Mouse (Mus musculus) heart, embryonic 15.5 days (tissue): ENCODE results near the gene Cdkl1. TPM values are rescaled to one million over a fixed set of nuclear protein-coding genes. Genes with fewer than 3 reads are reported as not detected.

Experiments
- ATAC-seq: fragments of 200-750 bp; cut with Nextera tagmentation; replicated peaks from 2 replicates; pipeline ENCODE4 v1.8.0; 2017; ENCODE audit warnings: low read depth, moderate TSS enrichment; ENCODE audit not compliant: insufficient number of reproducible peaks, insufficient read depth, low FRiP score
- H3K27ac ChIP-seq: fragments of 300-500 bp; sonication (generic); 2 replicates; pipeline ENCODE4 v1.5.1; 2015; ENCODE audit warnings: mild to moderate bottlenecking, inconsistent platforms
- H3K27me3 ChIP-seq: fragments of 300-500 bp; sonication (generic); 2 replicates; pipeline ENCODE4 v1.6.1; 2015; ENCODE audit warnings: inconsistent platforms
- H3K36me3 ChIP-seq: fragments of 300-500 bp; sonication (generic); 2 replicates; pipeline ENCODE4 v1.6.1; 2015; ENCODE audit warnings: mild to moderate bottlenecking, inconsistent platforms
- H3K4me1 ChIP-seq: fragments of 300-500 bp; sonication (generic); replicated peaks from 2 replicates; pipeline ENCODE4 v1.6.1; 2015; ENCODE audit warnings: inconsistent platforms
- H3K4me2 ChIP-seq: fragments of 300-500 bp; sonication (generic); 2 replicates; pipeline ENCODE4 v1.6.1; 2015; ENCODE audit warnings: inconsistent platforms, mild to moderate bottlenecking, moderate library complexity
- H3K4me3 ChIP-seq: fragments of 300-500 bp; sonication (generic); 2 replicates; pipeline ENCODE4 v1.5.1; 2015; ENCODE audit warnings: mild to moderate bottlenecking, inconsistent platforms
- H3K9ac ChIP-seq: fragments of 300-500 bp; sonication (generic); 2 replicates; pipeline ENCODE4 v1.6.1; 2015; ENCODE audit warnings: mild to moderate bottlenecking, inconsistent platforms
- H3K9me3 ChIP-seq: fragments of 300-500 bp; sonication (generic); replicated peaks from 2 replicates; pipeline ENCODE4 v1.6.1; 2016; ENCODE audit warnings: inconsistent platforms
- whole genome bisulfite sequencing: fragments of 180-500 bp; shearing (Covaris S2); methylation state at CpG from one replicate; pipeline ENCODE4 v1.1.7; 2015; ENCODE audit warnings: mixed read lengths; 5-methylcytosine and 5-hydroxymethylcytosine counted together
- polyA plus RNA-seq: library from polyadenylated mRNA; unstranded; fragments of >200 nt; fragmentation: Nextera tagmentation; extraction: Ambion mirVana; gene quantifications from 2 replicates; pipeline ENCODE4 v1.2.1, GENCODE M21; 2015

Cdkl1 gene
- polyA plus RNA-seq, 1 experiment from 2014 or later, result 7.1 TPM

- no peak overlapping the region for H3K9ac ChIP-seq
- no peak overlapping the region for H3K4me3 ChIP-seq
- 70% methylated on average over 3 of the region's 3 CpGs for WGBS
- no peaks in the 10 kb centered on the region for H3K27me3 ChIP-seq
- no peak for ATAC-seq
- no peaks in the 10 kb centered on the region for H3K9me3 ChIP-seq
- H3K36me3 ChIP-seq, result no peaks in the 10 kb centered on the region
- H3K4me1 ChIP-seq, result 0 out of 2 replicates have a peak, but pooled peaks cover 3% of the 10 kb centered on the region
- no peak overlapping the region for H3K27ac ChIP-seq
- no peak overlapping the region; the same call in 1 of the 2 replicates for H3K4me2 ChIP-seq
Observed at GRCm38 (mm10) chr12:69733923-69734322, 57.1 kb downstream of the Cdkl1 start.

- no peak overlapping the region; the same call in 1 of the 2 replicates for H3K4me2 ChIP-seq
- no peaks in the 10 kb centered on the region for H3K36me3 ChIP-seq
- H3K27ac ChIP-seq, result no peak overlapping the region
- 0 out of 2 replicates have a peak, but pooled peaks cover 3% of the 10 kb centered on the region for H3K4me1 ChIP-seq
- H3K27me3 ChIP-seq, result no peaks in the 10 kb centered on the region
- no peak overlapping the region for H3K9ac ChIP-seq
- no peak for ATAC-seq
- no peaks in the 10 kb centered on the region for H3K9me3 ChIP-seq
- WGBS, result 6% methylated on average over 2 of the region's 2 CpGs
- no peak overlapping the region for H3K4me3 ChIP-seq
Observed at GRCm38 (mm10) chr12:69733518-69733917, 57.5 kb downstream of the Cdkl1 start.

GRCm38 (mm10) chr12:69732221-69732620 is 58.8 kb downstream of the Cdkl1 start:
- H3K9me3 ChIP-seq, result no peaks in the 10 kb centered on the region
- no peaks in the 10 kb centered on the region for H3K36me3 ChIP-seq
- ATAC-seq, result no peak
- WGBS, result 51% methylated on average over 5 of the region's 5 CpGs
- no peaks in the 10 kb centered on the region for H3K27me3 ChIP-seq
- no peak overlapping the region for H3K4me3 ChIP-seq
- H3K4me1 ChIP-seq, result 0 out of 2 replicates have a peak, but pooled peaks cover 3% of the 10 kb centered on the region
- H3K27ac ChIP-seq, result no peak overlapping the region
- no peak overlapping the region for H3K9ac ChIP-seq
- no peak overlapping the region for H3K4me2 ChIP-seq

- H3K27ac ChIP-seq, result no peak overlapping the region
- H3K4me2 ChIP-seq, result no peak overlapping the region
- H3K4me3 ChIP-seq, result no peak overlapping the region
- H3K9me3 ChIP-seq, result no peaks in the 10 kb centered on the region
- 81% methylated on average over 1 of the region's 1 CpGs for WGBS
- no peaks in the 10 kb centered on the region for H3K27me3 ChIP-seq
- peaks cover 10% of the 10 kb centered on the region; the same call in 1 of the 2 replicates for H3K4me1 ChIP-seq
- no peak for ATAC-seq
- no peaks in the 10 kb centered on the region for H3K36me3 ChIP-seq
- H3K9ac ChIP-seq, result no peak overlapping the region
Observed at GRCm38 (mm10) chr12:69730306-69730705, 60.8 kb downstream of the Cdkl1 start.

- no peaks in the 10 kb centered on the region for H3K27me3 ChIP-seq
- no peak overlapping the region for H3K4me3 ChIP-seq
Observed at GRCm38 (mm10) chr12:69729246-69729645, 61.8 kb downstream of the Cdkl1 start.

GRCm38 (mm10) chr12:69724711-69725460 is 66.2 kb downstream of the Cdkl1 start, which contains the start of the genes L2hgdh and Atp5s:
Gene L2hgdh, minus strand, starts transcription at chr12:69724873.
Gene Atp5s, plus strand, starts transcription at chr12:69724950.
- peak within 1 kb of the TSS; percentile 64 for H3K9ac ChIP-seq
- H3K4me1 ChIP-seq, result peaks cover 18% of the 10 kb centered on the region
- under 1% methylated on average over 60 of the region's 60 CpGs for WGBS
- ATAC-seq, result peak; percentile 95
- H3K36me3 ChIP-seq, result peaks cover 5% of the 10 kb centered on the region
- H3K4me2 ChIP-seq, result peak within 1 kb of the TSS; percentile 91
- H3K27me3 ChIP-seq, result no peaks in the 10 kb centered on the region
- peak within 1 kb of the TSS; percentile 80 for H3K4me3 ChIP-seq
- H3K9me3 ChIP-seq, result no peaks in the 10 kb centered on the region
- H3K27ac ChIP-seq, result peak within 1 kb of the TSS; percentile 93

More at GRCm38 (mm10) chr12:69729246-69729645, 61.8 kb downstream of the Cdkl1 start:
- H3K9me3 ChIP-seq, result no peaks in the 10 kb centered on the region
- 77% methylated on average over 1 of the region's 1 CpGs for WGBS
- no peak overlapping the region for H3K27ac ChIP-seq
- no peak overlapping the region for H3K4me2 ChIP-seq
- H3K36me3 ChIP-seq, result no peaks in the 10 kb centered on the region
- ATAC-seq, result no peak
- no peak overlapping the region for H3K9ac ChIP-seq
- peaks cover 12% of the 10 kb centered on the region for H3K4me1 ChIP-seq

GRCm38 (mm10) chr12:69724018-69724710 is 66.9 kb downstream of the Cdkl1 start:
- H3K27ac ChIP-seq, result peak overlapping the region; percentile 93
- peaks cover 18% of the 10 kb centered on the region for H3K4me1 ChIP-seq
- peak overlapping the region; percentile 64 for H3K9ac ChIP-seq
- peak overlapping the region; percentile 80 for H3K4me3 ChIP-seq
- 0 out of 2 replicates have a peak, but pooled peaks cover 5% of the 10 kb centered on the region for H3K9me3 ChIP-seq
- peaks cover 12% of the 10 kb centered on the region for H3K36me3 ChIP-seq
- H3K4me2 ChIP-seq, result peak overlapping the region; percentile 91
- H3K27me3 ChIP-seq, result no peaks in the 10 kb centered on the region
- WGBS, result 2% methylated on average over 24 of the region's 24 CpGs
- no peak for ATAC-seq

GRCm38 (mm10) chr12:69723376-69723775 is 67.7 kb downstream of the Cdkl1 start:
- WGBS, result 55% methylated on average over 2 of the region's 2 CpGs
- peak overlapping the region; percentile 80; the same call in 1 of the 2 replicates for H3K4me3 ChIP-seq

GRCm38 (mm10) chr12:69722857-69723256 is 68.2 kb downstream of the Cdkl1 start:
- 88% methylated on average over 3 of the region's 3 CpGs for WGBS
- H3K27ac ChIP-seq, result no peak overlapping the region
- H3K4me2 ChIP-seq, result no peak overlapping the region
- no peak overlapping the region for H3K4me3 ChIP-seq
- H3K36me3 ChIP-seq, result peaks cover 21% of the 10 kb centered on the region
- H3K9ac ChIP-seq, result no peak overlapping the region
- H3K27me3 ChIP-seq, result no peaks in the 10 kb centered on the region
- H3K4me1 ChIP-seq, result peaks cover 18% of the 10 kb centered on the region
- no peak for ATAC-seq
- 0 out of 2 replicates have a peak, but pooled peaks cover 5% of the 10 kb centered on the region for H3K9me3 ChIP-seq

More at GRCm38 (mm10) chr12:69723376-69723775, 67.7 kb downstream of the Cdkl1 start:
- Histone ChIP-seq H3K9me3 (0 out of 2 replicates have a peak, but pooled peaks cover 5% of the 10 kb centered on the region), H3K4me2 (peak overlapping the region; percentile 91; the same call in 1 of the 2 replicates), H3K27ac (no peak overlapping the region), H3K4me1 (peaks cover 18% of the 10 kb centered on the region), H3K9ac (no peak overlapping the region), H3K27me3 (no peaks in the 10 kb centered on the region), H3K36me3 (peaks cover 16% of the 10 kb centered on the region)
- ATAC-seq, result no peak

GRCm38 (mm10) chr12:69713628-69714027 is 77.4 kb downstream of the Cdkl1 start:
- Histone ChIP-seq H3K9ac (no peak overlapping the region), H3K27me3 (no peaks in the 10 kb centered on the region), H3K4me2 (no peak overlapping the region), H3K4me3 (no peak overlapping the region), H3K9me3 (no peaks in the 10 kb centered on the region), H3K4me1 (no peaks in the 10 kb centered on the region), H3K36me3 (peaks cover 5% of the 10 kb centered on the region; the same call in 1 of the 2 replicates), H3K27ac (no peak overlapping the region)
- no peak for ATAC-seq

- no peaks in the 10 kb centered on the region for H3K9me3 ChIP-seq
- ATAC-seq, result no peak
- no peaks in the 10 kb centered on the region for H3K27me3 ChIP-seq
- H3K27ac ChIP-seq, result no peak overlapping the region
- no peak overlapping the region for H3K9ac ChIP-seq
- WGBS, result 67% methylated on average over 11 of the region's 11 CpGs
- H3K4me3 ChIP-seq, result no peak overlapping the region
- no peak overlapping the region for H3K4me2 ChIP-seq
- peaks cover 4% of the 10 kb centered on the region; the same call in 1 of the 2 replicates for H3K4me1 ChIP-seq
- H3K36me3 ChIP-seq, result no peaks in the 10 kb centered on the region
Observed at GRCm38 (mm10) chr12:69704799-69705458, 86.1 kb downstream of the Cdkl1 start.
